ENCODE assay signal across 9 mouse cellular contexts in the genomic region with DNA sequence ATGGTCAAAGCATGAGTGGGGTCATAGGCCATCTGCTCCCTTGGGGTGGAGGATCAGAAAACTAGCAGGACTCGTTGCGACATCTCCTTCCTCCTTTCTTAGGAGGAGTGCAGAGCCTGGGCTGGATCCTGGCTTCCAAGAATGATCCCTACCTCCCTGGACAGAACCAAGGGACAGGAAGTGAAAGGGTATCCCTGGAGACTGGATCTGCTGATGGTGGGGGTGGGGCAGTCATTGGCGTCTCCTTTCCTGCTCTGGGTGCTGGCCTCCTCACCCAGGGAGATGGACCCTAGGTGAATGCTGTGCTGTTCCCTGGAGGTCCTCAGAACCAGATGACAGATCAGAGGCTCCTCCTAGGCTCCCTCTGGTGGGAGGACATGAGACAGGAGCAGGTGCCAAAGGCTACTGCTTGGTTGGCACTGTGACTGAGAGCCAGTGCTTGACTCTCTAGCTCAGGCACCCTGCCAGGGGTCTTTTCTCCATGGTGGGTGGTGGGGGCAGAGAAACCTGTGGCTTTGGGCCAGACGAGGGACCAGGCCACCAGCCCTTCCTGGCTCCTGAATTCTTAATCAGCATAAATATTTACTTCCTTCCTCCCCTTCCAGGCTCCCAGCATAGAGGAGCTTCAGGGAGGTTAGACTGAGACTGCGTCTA. TPM values are rescaled to one million over a fixed set of nuclear protein-coding genes. Genes with fewer than 3 reads are reported as not detected.
DNase-seq lines count a peak whose midpoint lies in the region; ATAC-seq and TF ChIP-seq lines count a peak whose summit lies in the region.
"Had no signal": no experiment of that assay in that cellular context is flagged by ENCODE, and none has a peak within 500 bp of the region (broad histone marks: within the 10 kb centered on the region; RNA-seq: fewer than 3 reads in every experiment).

No protein-coding gene starts in this region.

- H3K4me1 ChIP-seq in heart, embryonic 10.5 days = peaks cover 66% of the 10 kb centered on the region
- peaks cover 51% of the 10 kb centered on the region for H3K4me1 ChIP-seq in kidney, adult 2 months (ENCODE audit: control insufficient read depth, insufficient read depth, low read length)
- peaks cover 66% of the 10 kb centered on the region for H3K4me1 ChIP-seq in lung, embryonic 16.5 days (replicated peaks; ENCODE audit: control insufficient read depth, insufficient read depth, low read length)

- H3K36me3 ChIP-seq in heart, embryonic 10.5 days = peaks cover 30% of the 10 kb centered on the region
- no peaks in the 10 kb centered on the region; the same call in 1 of the 2 replicates for H3K36me3 ChIP-seq in kidney, adult 2 months (ENCODE audit: control insufficient read depth, insufficient read depth, low read length)
- peaks cover 4% of the 10 kb centered on the region; the same call in 1 of the 2 replicates for H3K36me3 ChIP-seq in lung, embryonic 16.5 days (ENCODE audit: control insufficient read depth, insufficient read depth, low read length)

- H3K4me2 ChIP-seq in lung, embryonic 16.5 days (ENCODE audit: low read depth, low read length) = no peak overlapping the region

- no peak for DNase-seq in layer of hippocampus, adult 2 months (ENCODE audit: low spot score in 2 of 2)
- DNase-seq in layer of hippocampus, postnatal 36 days = no peak
- DNase-seq in cerebellum, postnatal 10 days = peak; percentile 83 to 85
- DNase-seq in heart, embryonic 10.5 days (ENCODE audit: low spot score) = no peak
- peak; percentile 85 for DNase-seq in kidney, adult 2 months
- peak; percentile 65 for DNase-seq in right cerebral cortex, postnatal 4 days
- DNase-seq in frontal cortex, postnatal 10 days (ENCODE audit: low spot score in 2 of 2) = no peak

- H3K27ac ChIP-seq in layer of hippocampus, adult 2 months = peak overlapping the region; percentile 3
- H3K27ac ChIP-seq in heart, embryonic 10.5 days = peak overlapping the region; percentile 75
- peak overlapping the region; percentile 94 for H3K27ac ChIP-seq in kidney, adult 2 months (ENCODE audit: insufficient read depth, low read depth, low read length)
- H3K27ac ChIP-seq in lung, embryonic 16.5 days (ENCODE audit: low read length) = peak overlapping the region; percentile 44

- H3K27me3 ChIP-seq in heart, embryonic 10.5 days (ENCODE audit: insufficient read depth, poor library complexity, severe bottlenecking) = no peaks in the 10 kb centered on the region
- no peaks in the 10 kb centered on the region for H3K27me3 ChIP-seq in kidney, adult 2 months (replicated peaks; ENCODE audit: control insufficient read depth, insufficient read depth, low read length)
- H3K27me3 ChIP-seq in lung, embryonic 16.5 days (ENCODE audit: control insufficient read depth, insufficient read depth, low read depth, low read length) = no peaks in the 10 kb centered on the region
- H3K27me3 ChIP-seq: Patski had no signal

- peak; percentile 74 for TF ChIP-seq CTCF in layer of hippocampus, adult 2 months (conservative IDR thresholded peaks at IDR 0.05)
- peak; percentile 58 for TF ChIP-seq CTCF in kidney, adult 2 months (conservative IDR thresholded peaks at IDR 0.05; ENCODE audit: insufficient read depth, insufficient read length, low read depth, low read length)

- no peaks in the 10 kb centered on the region for H3K9me3 ChIP-seq in heart, embryonic 10.5 days
- no peaks in the 10 kb centered on the region for H3K9me3 ChIP-seq in lung, embryonic 16.5 days (ENCODE audit: control insufficient read depth, low read length)

- H3K4me3 ChIP-seq in layer of hippocampus, adult 2 months = no peak overlapping the region
- peak overlapping the region; percentile 22; the same call in 1 of the 2 replicates for H3K4me3 ChIP-seq in heart, embryonic 10.5 days
- no peak overlapping the region for H3K4me3 ChIP-seq in kidney, adult 2 months (ENCODE audit: insufficient read depth, low read depth, low read length)
- H3K4me3 ChIP-seq in lung, embryonic 16.5 days (ENCODE audit: low read length) = no peak overlapping the region

- ATAC-seq in lung, embryonic 16.5 days (ENCODE audit: low read depth) = peak; percentile 14
- ATAC-seq: Patski had no signal

- TF ChIP-seq POLR2A in kidney, adult 2 months (IDR thresholded peaks at IDR 0.05; ENCODE audit: low read depth, low read length) = no peak

- H3K9ac ChIP-seq in lung, embryonic 16.5 days (ENCODE audit: low read length) = no peak overlapping the region

- 26% methylated on average over 5 of the region's 5 CpGs for WGBS in heart, embryonic 10.5 days
- 1% methylated on average over 5 of the region's 5 CpGs for WGBS in kidney, adult 2 months
- WGBS in lung, embryonic 16.5 days = 12% methylated on average over 5 of the region's 5 CpGs

RNA-seq across cellular contexts. Expression of a gene that starts 12.0 kb away (rescaled TPM):
- 10 to 100 TPM; 11.0 to 13.9 TPM for total RNA-seq in layer of hippocampus, adult 2 months (2021)
- total RNA-seq in layer of hippocampus, postnatal 36 days (2021) = 10 to 100 TPM; 13.1 to 14.6 TPM
- polyA plus RNA-seq in heart, embryonic 10.5 days (2016; fragmentation: Nextera tagmentation; extraction: Ambion mirVana) = 13.9 and 20.7 TPM in 2 replicates
- 210 and 226 TPM in 2 replicates for polyA plus RNA-seq in kidney, adult 2 months (2012; rRNA removed)
- polyA plus RNA-seq in lung, embryonic 16.5 days (2015; fragmentation: Nextera tagmentation; extraction: Ambion mirVana) = 21.3 and 23.7 TPM in 2 replicates

RNA-seq across cellular contexts. Expression of a gene that starts 18.2 kb away (rescaled TPM):
- total RNA-seq in layer of hippocampus, adult 2 months (2021) = 10 to 100 TPM; 72.3 to 75.2 TPM
- 10 to 100 TPM; 84.4 to 90.4 TPM for total RNA-seq in layer of hippocampus, postnatal 36 days (2021)
- polyA plus RNA-seq in heart, embryonic 10.5 days (2016; fragmentation: Nextera tagmentation; extraction: Ambion mirVana) = 116 and 130 TPM in 2 replicates
- 27.3 and 41.8 TPM in 2 replicates for polyA plus RNA-seq in kidney, adult 2 months (2012; rRNA removed)
- polyA plus RNA-seq in lung, embryonic 16.5 days (2015; fragmentation: Nextera tagmentation; extraction: Ambion mirVana) = 89.9 and 96.2 TPM in 2 replicates

RNA-seq across cellular contexts. Expression of a gene that starts 33.2 kb away (rescaled TPM):
- total RNA-seq in layer of hippocampus, adult 2 months (2021) = 1 to 10 TPM; 5.7 to 6.2 TPM
- 1 to 10 TPM; 4.4 to 5.7 TPM for total RNA-seq in layer of hippocampus, postnatal 36 days (2021)
- polyA plus RNA-seq in heart, embryonic 10.5 days (2016; fragmentation: Nextera tagmentation; extraction: Ambion mirVana) = 13.7 and 16.9 TPM in 2 replicates
- 34.6 and 42.3 TPM in 2 replicates for polyA plus RNA-seq in kidney, adult 2 months (2012; rRNA removed)
- 28.5 and 30.4 TPM in 2 replicates for polyA plus RNA-seq in lung, embryonic 16.5 days (2015; fragmentation: Nextera tagmentation; extraction: Ambion mirVana)

RNA-seq across cellular contexts. Expression of a gene that starts 33.2 kb away (rescaled TPM):
- total RNA-seq in layer of hippocampus, adult 2 months (2021) = 10 to 100 TPM; 61.2 to 65.4 TPM
- 10 to 100 TPM; 61.7 to 65.6 TPM for total RNA-seq in layer of hippocampus, postnatal 36 days (2021)
- polyA plus RNA-seq in heart, embryonic 10.5 days (2016; fragmentation: Nextera tagmentation; extraction: Ambion mirVana) = 78.3 and 85.5 TPM in 2 replicates
- 57.8 and 72.9 TPM in 2 replicates for polyA plus RNA-seq in kidney, adult 2 months (2012; rRNA removed)
- polyA plus RNA-seq in lung, embryonic 16.5 days (2015; fragmentation: Nextera tagmentation; extraction: Ambion mirVana) = 61.3 and 61.9 TPM in 2 replicates

RNA-seq across cellular contexts. Expression of a gene that starts 46.9 kb away (rescaled TPM):
- 1 to 10 TPM; 5.3 to 6.8 TPM for total RNA-seq in layer of hippocampus, adult 2 months (2021)
- total RNA-seq in layer of hippocampus, postnatal 36 days (2021) = 1 to 10 TPM; 4.3 to 4.7 TPM
- 9.5 and 17.5 TPM in 2 replicates for polyA plus RNA-seq in heart, embryonic 10.5 days (2016; fragmentation: Nextera tagmentation; extraction: Ambion mirVana)
- polyA plus RNA-seq in kidney, adult 2 months (2012; rRNA removed) = 4.5 and 5.1 TPM in 2 replicates
- polyA plus RNA-seq in lung, embryonic 16.5 days (2015; fragmentation: Nextera tagmentation; extraction: Ambion mirVana) = 13.2 and 15.5 TPM in 2 replicates

Comparison
In these comparisons a context has a peak if more than half of its experiments do, and no peak if none do; other contexts are left out.
1. DNase-seq: peak in cerebellum, postnatal 10 days (2 of 2), kidney, adult 2 months (single experiment) and right cerebral cortex, postnatal 4 days (single experiment); none in layer of hippocampus, adult 2 months (0 of 2), layer of hippocampus, postnatal 36 days (0 of 2), heart, embryonic 10.5 days (single experiment) and frontal cortex, postnatal 10 days (0 of 2).
2. H3K27ac ChIP-seq: peak in every context shown above with its lines; median percentile 94 in kidney, adult 2 months; 75 in heart, embryonic 10.5 days; 44 in lung, embryonic 16.5 days; 3 in layer of hippocampus, adult 2 months.